Mouse (Mus musculus): ENCODE measurements around the gene Sorbs2. TPM values are rescaled to one million over a fixed set of nuclear protein-coding genes. Genes with fewer than 3 reads are reported as not detected.

Gene Sorbs2
- total RNA-seq, 1 experiment, result 2.1 TPM

- Histone ChIP-seq H3K9ac (ENCODE audit: insufficient read depth, low read depth, low read length, poor library complexity, severe bottlenecking) (no peak overlapping the region), H3K9me3 (ENCODE audit: control insufficient read depth, insufficient read depth, low read depth, low read length) (no peaks in the 10 kb centered on the region), H3K27ac (ENCODE audit: insufficient read depth, low read depth, low read length, poor library complexity, severe bottlenecking) (no peak overlapping the region), H3K4me3 (ENCODE audit: insufficient read depth in 1 of 2, low read depth in 1 of 2, low read length in 2 of 2, poor library complexity in 1 of 2, severe bottlenecking in 1 of 2) (no peak overlapping the region), H3K4me1 (ENCODE audit: control insufficient read depth in 2 of 2, insufficient read depth in 2 of 2, low read length in 2 of 2, poor library complexity in 1 of 2) (no peaks in the 10 kb centered on the region), H3K36me3 (ENCODE audit: control insufficient read depth, insufficient read depth, low read length, poor library complexity, severe bottlenecking) (no peaks in the 10 kb centered on the region)
- DNase-seq (ENCODE audit: low read depth, low spot score), result no peak
- in situ Hi-C loops (cut with MboI; ENCODE audit: low sequenced_read_pairs in 2 of 2, unreplicated experiment in 2 of 2), result no loop called here
- TF ChIP-seq HCFC1 (IDR thresholded peaks at IDR 0.05; ENCODE audit: borderline replicate concordance, insufficient read depth, low read length), result no peak
These were observed 97.8 kb downstream of the Sorbs2 start for GRCm38 (mm10) chr8:45605419-45605818.

DNA sequence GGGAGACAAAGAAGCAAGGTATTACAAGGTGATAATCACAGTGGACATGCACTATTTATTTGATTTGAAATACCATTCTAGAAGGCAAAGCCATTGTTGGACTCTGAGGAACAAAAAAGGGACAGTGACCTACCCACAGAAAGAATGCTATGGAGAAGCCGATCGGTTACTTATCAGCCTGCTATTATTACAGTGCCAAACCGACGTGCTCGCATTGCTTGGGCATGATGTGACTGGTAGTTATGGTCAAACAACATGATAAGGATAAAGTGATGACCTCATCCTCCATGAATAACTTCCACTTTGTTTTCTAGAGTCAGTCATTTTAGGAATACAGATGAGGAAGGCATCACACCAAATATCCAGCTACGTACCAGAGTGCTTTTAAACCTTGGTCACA, 99.4 kb downstream of the Sorbs2 start:
- no peak for DNase-seq (ENCODE audit: low read depth, low spot score)
- TF ChIP-seq ZC3H11A (IDR thresholded peaks at IDR 0.05; ENCODE audit: borderline replicate concordance, low read depth, low read length), result no peak
- no peak for TF ChIP-seq ZNF384 (IDR thresholded peaks at IDR 0.05; ENCODE audit: low read depth, low read length)
- no peak for TF ChIP-seq CHD2 (IDR thresholded peaks at IDR 0.05; ENCODE audit: low read depth, low read length)
- no peak for TF ChIP-seq HCFC1 (IDR thresholded peaks at IDR 0.05; ENCODE audit: borderline replicate concordance, insufficient read depth, low read length)
- no peak for TF ChIP-seq MAFK (IDR thresholded peaks at IDR 0.05; ENCODE audit: insufficient read depth, low read depth, low read length)
- no peaks in the 10 kb centered on the region for H3K9me3 ChIP-seq (ENCODE audit: control insufficient read depth, insufficient read depth, low read depth, low read length)
- H3K36me3 ChIP-seq (ENCODE audit: control insufficient read depth, insufficient read depth, low read length, poor library complexity, severe bottlenecking), result no peaks in the 10 kb centered on the region
- H3K27ac ChIP-seq (ENCODE audit: insufficient read depth, low read depth, low read length, poor library complexity, severe bottlenecking), result no peak overlapping the region
- in situ Hi-C loops (cut with MboI; ENCODE audit: low sequenced_read_pairs in 2 of 2, unreplicated experiment in 2 of 2), result no loop called here
- H3K9ac ChIP-seq (ENCODE audit: insufficient read depth, low read depth, low read length, poor library complexity, severe bottlenecking), result no peak overlapping the region
- no peaks in the 10 kb centered on the region for H3K4me1 ChIP-seq (ENCODE audit: control insufficient read depth in 2 of 2, insufficient read depth in 2 of 2, low read length in 2 of 2, poor library complexity in 1 of 2)
- no peak overlapping the region for H3K4me3 ChIP-seq (ENCODE audit: insufficient read depth in 1 of 2, low read depth in 1 of 2, low read length in 2 of 2, poor library complexity in 1 of 2, severe bottlenecking in 1 of 2)

DNA sequence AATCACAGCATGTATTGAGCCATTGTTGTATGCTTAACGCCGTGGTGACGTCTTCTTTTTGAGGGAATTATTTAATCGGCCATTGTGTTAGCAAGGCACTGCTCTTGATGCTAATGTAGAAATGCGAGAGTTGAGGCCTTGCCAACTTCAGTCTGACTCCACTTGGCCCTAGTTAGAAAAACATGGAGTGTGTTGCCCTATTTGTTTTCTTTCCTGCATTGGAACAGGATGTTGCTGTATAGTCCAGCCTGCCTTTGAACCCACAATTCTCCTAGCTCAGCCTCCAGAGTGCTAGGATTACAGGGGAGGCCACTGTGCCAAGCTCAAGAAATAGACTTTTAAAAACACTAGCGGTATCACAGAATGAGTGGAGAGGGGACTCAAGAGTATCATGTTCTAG, 100.8 kb downstream of the Sorbs2 start:
- no peak for DNase-seq (ENCODE audit: low read depth, low spot score)
- H3K4me3 ChIP-seq (ENCODE audit: insufficient read depth in 1 of 2, low read depth in 1 of 2, low read length in 2 of 2, poor library complexity in 1 of 2, severe bottlenecking in 1 of 2), result no peak overlapping the region
- no peak overlapping the region for H3K9ac ChIP-seq (ENCODE audit: insufficient read depth, low read depth, low read length, poor library complexity, severe bottlenecking)
- H3K9me3 ChIP-seq (ENCODE audit: control insufficient read depth, insufficient read depth, low read depth, low read length), result no peaks in the 10 kb centered on the region
- no peaks in the 10 kb centered on the region for H3K4me1 ChIP-seq (ENCODE audit: control insufficient read depth in 2 of 2, insufficient read depth in 2 of 2, low read length in 2 of 2, poor library complexity in 1 of 2)
- TF ChIP-seq ZNF384 (IDR thresholded peaks at IDR 0.05; ENCODE audit: low read depth, low read length), result no peak
- no peak for TF ChIP-seq ZC3H11A (IDR thresholded peaks at IDR 0.05; ENCODE audit: borderline replicate concordance, low read depth, low read length)
- no peak for TF ChIP-seq CHD2 (IDR thresholded peaks at IDR 0.05; ENCODE audit: low read depth, low read length)
- no peak for TF ChIP-seq HCFC1 (IDR thresholded peaks at IDR 0.05; ENCODE audit: borderline replicate concordance, insufficient read depth, low read length)
- no peak for TF ChIP-seq MAFK (IDR thresholded peaks at IDR 0.05; ENCODE audit: insufficient read depth, low read depth, low read length)
- H3K36me3 ChIP-seq (ENCODE audit: control insufficient read depth, insufficient read depth, low read length, poor library complexity, severe bottlenecking), result no peaks in the 10 kb centered on the region
- no peak overlapping the region for H3K27ac ChIP-seq (ENCODE audit: insufficient read depth, low read depth, low read length, poor library complexity, severe bottlenecking)
- in situ Hi-C loops (cut with MboI; ENCODE audit: low sequenced_read_pairs in 2 of 2, unreplicated experiment in 2 of 2), result no loop called here

DNA sequence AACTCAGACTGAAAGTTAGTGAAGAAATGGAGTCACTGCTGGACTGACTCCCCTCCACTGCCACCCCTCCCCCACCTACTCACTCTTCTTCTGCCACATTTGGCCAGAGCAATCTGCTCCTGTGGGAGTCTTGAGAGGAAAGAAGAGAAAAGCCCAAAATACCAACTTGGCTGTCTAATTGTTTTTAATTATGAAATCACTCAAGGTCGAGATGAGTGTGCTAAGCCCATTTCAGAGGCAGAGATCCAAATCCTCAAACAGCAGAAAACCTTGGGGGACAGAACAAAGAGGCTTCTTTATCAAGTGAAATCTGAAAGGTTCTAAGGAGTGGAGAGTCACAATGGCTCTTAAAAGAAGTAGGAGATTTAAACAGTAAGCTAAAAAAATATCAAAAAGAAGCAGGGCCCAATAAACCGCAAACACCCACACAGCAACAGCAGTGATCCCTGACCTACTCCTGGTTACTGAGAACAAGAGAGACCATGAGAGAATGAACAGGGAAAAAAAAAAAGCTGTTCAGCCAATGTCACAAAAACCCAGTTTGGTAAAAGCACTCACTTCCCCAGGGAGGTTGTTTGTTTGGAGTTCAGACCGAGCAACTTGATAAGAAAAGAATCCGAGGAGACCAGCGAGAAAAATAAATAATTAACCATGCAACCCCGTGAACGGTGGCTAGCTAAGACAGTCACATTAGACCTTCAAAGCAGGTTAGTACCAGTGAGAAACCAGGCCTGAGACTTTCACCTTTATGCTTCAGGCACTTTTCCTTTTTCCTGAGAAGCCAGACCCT, 103.0 kb downstream of the Sorbs2 start:
- Histone ChIP-seq H3K27ac (ENCODE audit: insufficient read depth, low read depth, low read length, poor library complexity, severe bottlenecking) (no peak overlapping the region), H3K9me3 (ENCODE audit: control insufficient read depth, insufficient read depth, low read depth, low read length) (no peaks in the 10 kb centered on the region), H3K36me3 (ENCODE audit: control insufficient read depth, insufficient read depth, low read length, poor library complexity, severe bottlenecking) (no peaks in the 10 kb centered on the region), H3K4me1 (ENCODE audit: control insufficient read depth in 2 of 2, insufficient read depth in 2 of 2, low read length in 2 of 2, poor library complexity in 1 of 2) (peaks cover 3% of the 10 kb centered on the region in 2 experiments; a peak in 2 of 4 replicates), H3K9ac (ENCODE audit: insufficient read depth, low read depth, low read length, poor library complexity, severe bottlenecking) (no peak overlapping the region), H3K4me3 (ENCODE audit: insufficient read depth in 1 of 2, low read depth in 1 of 2, low read length in 2 of 2, poor library complexity in 1 of 2, severe bottlenecking in 1 of 2) (no peak overlapping the region)
- TF ChIP-seq ZNF384 (IDR thresholded peaks at IDR 0.05; ENCODE audit: low read depth, low read length) (no peak), CHD2 (IDR thresholded peaks at IDR 0.05; ENCODE audit: low read depth, low read length) (no peak), MAFK (IDR thresholded peaks at IDR 0.05; ENCODE audit: insufficient read depth, low read depth, low read length) (no peak), HCFC1 (IDR thresholded peaks at IDR 0.05; ENCODE audit: borderline replicate concordance, insufficient read depth, low read length) (no peak), ZC3H11A (IDR thresholded peaks at IDR 0.05; ENCODE audit: borderline replicate concordance, low read depth, low read length) (no peak)
- in situ Hi-C loops (cut with MboI; ENCODE audit: low sequenced_read_pairs in 2 of 2, unreplicated experiment in 2 of 2), result no loop called here
- no peak for DNase-seq (ENCODE audit: low read depth, low spot score)

- peaks cover 3% of the 10 kb centered on the region in 2 experiments; a peak in 2 of 4 replicates for H3K4me1 ChIP-seq (ENCODE audit: control insufficient read depth in 2 of 2, insufficient read depth in 2 of 2, low read length in 2 of 2, poor library complexity in 1 of 2)
- no peak overlapping the region for H3K9ac ChIP-seq (ENCODE audit: insufficient read depth, low read depth, low read length, poor library complexity, severe bottlenecking)
- TF ChIP-seq CHD2 (IDR thresholded peaks at IDR 0.05; ENCODE audit: low read depth, low read length) (no peak), MAFK (IDR thresholded peaks at IDR 0.05; ENCODE audit: insufficient read depth, low read depth, low read length) (no peak), ZC3H11A (IDR thresholded peaks at IDR 0.05; ENCODE audit: borderline replicate concordance, low read depth, low read length) (no peak), ZNF384 (IDR thresholded peaks at IDR 0.05; ENCODE audit: low read depth, low read length) (no peak), HCFC1 (IDR thresholded peaks at IDR 0.05; ENCODE audit: borderline replicate concordance, insufficient read depth, low read length) (no peak)
- no peaks in the 10 kb centered on the region for H3K9me3 ChIP-seq (ENCODE audit: control insufficient read depth, insufficient read depth, low read depth, low read length)
- DNase-seq (ENCODE audit: low read depth, low spot score), result no peak
- H3K36me3 ChIP-seq (ENCODE audit: control insufficient read depth, insufficient read depth, low read length, poor library complexity, severe bottlenecking), result no peaks in the 10 kb centered on the region
- in situ Hi-C loops (cut with MboI; ENCODE audit: low sequenced_read_pairs in 2 of 2, unreplicated experiment in 2 of 2), result no loop called here
- no peak overlapping the region for H3K4me3 ChIP-seq (ENCODE audit: insufficient read depth in 1 of 2, low read depth in 1 of 2, low read length in 2 of 2, poor library complexity in 1 of 2, severe bottlenecking in 1 of 2)
- no peak overlapping the region for H3K27ac ChIP-seq (ENCODE audit: insufficient read depth, low read depth, low read length, poor library complexity, severe bottlenecking)
These were observed 103.7 kb downstream of the Sorbs2 start for GRCm38 (mm10) chr8:45611320-45611719.

All from ES-E14 (cell line).